Mouse (Mus musculus) thymus, postnatal 4 days (tissue): Measurements from ENCODE around the gene Atp5b.
"Not testable (repeated sequence)": the region's sequence is repeated elsewhere in the genome, so short reads cannot be mapped to it uniquely, and the experiment has no call there.

Experiments
- DNase-seq: peaks from one replicate; pipeline ENCODE4 v3.0.0; 2021

Atp5b gene

DNA sequence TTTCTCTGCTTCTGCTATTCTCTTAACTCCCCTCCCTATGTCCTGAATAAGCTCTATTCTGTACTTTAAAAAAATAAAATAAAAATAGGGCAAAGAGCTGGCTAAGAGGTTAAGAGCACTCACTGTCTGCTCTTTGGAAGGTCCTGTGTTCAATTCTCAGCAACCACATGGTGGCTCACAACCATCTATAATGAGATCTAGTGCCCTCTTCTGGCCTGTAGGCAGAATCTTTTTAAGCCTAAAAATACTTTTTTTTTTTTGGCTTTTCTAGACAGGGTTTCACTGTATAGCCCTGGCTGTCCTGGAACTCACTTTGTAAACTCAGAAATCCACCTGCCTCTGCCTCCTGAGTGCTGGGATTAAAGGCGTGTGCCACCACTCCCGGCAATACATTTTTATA is 12.6 kb upstream of the Atp5b start:
- DNase-seq: not testable (repeated sequence)

DNA sequence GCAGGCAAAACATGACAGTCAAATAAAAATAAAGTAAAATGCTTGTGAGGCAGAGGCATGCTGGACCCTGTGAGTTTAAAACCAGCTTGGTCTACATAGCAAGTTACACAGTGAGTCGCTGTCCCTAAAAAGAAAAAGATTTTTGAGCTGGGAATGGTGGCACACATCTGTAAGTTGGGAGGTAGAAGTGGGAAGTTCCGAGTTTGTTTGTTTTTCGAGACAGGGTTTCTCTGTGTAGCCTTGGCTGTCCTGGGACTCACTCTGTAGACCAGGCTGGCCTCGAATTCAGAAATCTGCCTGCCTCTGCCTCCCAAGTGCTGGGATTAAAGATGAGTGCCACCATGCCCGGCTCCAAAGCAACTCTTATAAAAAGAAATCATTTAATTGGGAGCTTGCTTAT is 4.8 kb upstream of the Atp5b start:
- not testable (repeated sequence) for DNase-seq

DNA sequence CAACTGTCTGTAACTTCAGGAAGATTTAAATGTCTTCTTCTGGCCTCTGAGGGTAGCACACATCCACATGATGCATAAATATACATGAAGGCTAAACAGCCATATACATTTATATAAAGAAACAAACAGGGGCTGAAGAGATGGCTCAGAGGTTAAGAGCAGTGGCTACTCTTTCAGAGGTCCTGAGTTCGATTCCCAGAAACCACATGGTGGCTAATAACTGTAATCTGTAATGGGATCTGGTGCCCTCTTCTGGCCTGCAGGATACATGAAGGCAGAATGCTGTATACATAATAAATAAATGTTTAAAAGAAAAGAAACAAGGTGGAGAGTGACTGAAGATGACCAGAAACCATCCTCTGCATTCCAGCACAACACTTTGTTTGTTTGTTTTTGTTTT is 2.6 kb upstream of the Atp5b start:
- no peak for DNase-seq

DNA sequence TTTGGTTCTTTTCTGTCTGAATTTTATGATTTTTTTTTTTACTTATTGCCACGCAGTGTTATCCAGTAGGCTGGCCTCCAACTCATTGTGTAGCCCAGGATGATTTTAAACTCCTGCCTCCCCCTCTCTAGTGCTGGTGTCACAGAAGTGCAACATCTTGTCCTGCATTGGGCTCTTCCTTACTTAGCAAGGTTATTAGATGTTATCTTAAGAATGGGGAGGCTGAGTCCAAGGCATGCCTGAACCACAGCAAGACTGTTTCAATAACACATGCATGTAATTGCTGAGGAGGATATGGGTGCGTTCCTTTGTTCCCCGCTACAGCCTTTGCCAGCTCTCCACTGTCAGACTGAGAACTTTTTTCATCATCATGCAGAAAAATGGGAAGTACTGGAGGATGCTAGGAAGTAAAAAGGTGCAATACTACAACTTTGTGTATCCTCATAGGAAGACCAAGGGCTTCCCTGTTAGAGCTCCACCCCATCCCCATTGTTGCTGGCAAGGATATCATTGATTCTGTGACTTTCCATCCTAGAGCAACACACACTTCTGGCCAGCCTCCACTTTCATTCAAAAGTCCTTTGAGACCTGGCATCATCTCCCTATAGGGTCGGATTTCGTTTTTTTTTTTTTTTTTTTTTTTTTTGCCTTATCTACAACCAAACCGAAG is 1.1 kb upstream of the Atp5b start:
- no peak for DNase-seq

DNA sequence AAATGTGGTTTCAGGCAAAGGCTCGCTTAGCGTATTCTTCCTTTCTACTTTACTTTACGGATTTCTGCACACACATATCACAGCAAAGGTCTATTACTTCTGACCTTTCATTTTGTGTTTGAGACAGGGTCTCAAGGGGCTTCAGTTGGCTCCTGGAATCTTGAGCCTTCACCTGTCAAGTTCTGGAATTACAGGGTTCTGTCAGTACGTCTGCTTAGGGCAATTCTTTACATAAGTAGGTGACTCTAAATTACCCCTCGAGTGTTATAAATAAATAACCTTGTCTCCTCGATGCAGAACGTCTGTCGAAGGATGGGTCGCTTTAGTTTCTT is 630 bp upstream of the Atp5b start:
- no peak for DNase-seq

DNA sequence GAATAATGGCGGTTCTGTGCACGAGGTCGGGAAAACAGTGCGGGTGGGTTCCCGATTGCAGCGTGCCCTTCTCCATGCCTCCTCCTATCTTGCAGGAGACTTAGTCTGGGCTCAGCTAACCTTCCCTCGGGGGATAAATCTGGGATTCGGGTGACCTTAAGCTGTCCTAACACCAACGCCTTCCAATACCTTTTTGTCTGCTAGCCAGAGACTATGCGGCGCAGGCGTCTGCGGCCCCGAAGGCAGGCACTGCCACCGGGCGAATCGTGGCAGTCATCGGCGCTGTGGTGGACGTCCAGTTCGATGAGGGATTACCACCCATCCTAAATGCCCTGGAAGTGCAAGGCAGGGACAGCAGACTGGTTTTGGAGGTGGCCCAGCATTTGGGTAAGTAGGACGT is 615 bp downstream of the Atp5b start:
- peak; percentile 54 for DNase-seq

DNA sequence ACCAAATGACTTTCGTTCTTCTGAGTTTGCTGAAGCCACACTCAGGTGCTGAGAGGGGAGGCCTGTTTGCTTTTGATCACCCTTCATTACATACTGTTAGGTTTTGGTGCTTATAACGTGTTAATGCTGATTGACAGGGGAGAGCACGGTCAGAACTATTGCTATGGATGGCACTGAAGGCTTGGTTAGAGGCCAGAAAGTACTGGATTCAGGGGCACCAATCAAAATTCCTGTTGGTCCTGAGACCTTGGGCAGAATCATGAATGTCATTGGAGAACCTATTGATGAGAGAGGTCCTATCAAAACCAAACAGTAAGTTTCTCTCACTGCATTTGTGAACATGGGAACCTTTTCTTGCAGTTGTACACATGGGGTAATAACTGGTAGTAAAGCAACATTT is 1.1 kb downstream of the Atp5b start:
- no peak for DNase-seq

DNA sequence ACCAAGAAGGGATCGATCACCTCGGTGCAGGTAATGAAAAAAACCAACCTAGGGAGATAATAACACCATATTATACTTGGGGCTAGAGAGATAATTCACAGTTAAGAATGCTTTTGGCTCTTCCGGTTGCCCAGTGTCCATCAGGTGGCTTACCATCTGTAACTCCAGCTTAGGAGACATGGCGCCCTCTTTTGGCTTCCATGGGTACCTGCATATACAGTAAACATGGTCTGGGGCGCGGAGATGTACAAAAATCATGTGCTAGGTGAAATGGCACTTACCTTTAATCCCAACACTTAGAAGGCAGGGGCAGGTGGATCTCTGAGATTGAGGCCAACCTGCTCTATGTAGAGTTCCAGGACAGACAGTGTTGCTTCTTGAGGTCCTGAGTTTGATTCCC is 3.3 kb downstream of the Atp5b start:
- peak; percentile 62 for DNase-seq

DNA sequence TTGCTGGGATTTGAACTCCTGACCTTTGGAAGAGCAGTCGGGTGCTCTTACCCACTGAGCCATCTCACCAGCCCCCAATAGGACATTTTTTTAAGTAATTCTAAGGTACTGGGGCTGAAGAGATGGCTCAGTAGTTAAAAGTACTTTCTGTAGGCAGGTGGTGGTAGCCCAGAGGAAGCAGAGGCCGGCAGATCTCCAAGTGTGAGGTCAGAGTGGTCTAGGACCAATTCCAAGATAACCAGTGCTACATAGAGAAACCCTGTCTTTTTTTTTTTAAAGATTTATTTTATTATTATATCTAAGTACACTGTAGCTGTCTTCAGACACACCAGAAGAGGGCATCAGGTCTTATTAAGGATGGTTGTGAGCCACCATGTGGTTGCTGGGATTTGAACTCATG is 4.1 kb downstream of the Atp5b start:
- not testable (repeated sequence) for DNase-seq

DNA sequence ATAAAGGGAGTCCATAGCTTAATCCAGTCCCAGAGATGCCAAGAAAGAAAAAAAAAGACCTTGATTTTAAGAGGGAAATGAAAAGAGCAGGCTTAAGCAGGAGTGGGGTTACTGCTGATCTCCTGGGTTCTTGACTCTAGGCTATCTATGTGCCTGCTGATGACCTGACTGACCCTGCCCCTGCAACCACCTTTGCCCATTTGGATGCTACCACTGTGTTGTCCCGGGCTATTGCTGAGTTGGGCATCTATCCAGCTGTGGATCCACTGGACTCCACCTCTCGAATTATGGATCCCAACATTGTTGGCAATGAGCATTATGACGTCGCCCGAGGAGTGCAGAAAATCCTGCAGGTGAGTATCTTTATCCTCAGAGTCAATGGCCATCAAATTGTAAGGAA is 5.1 kb downstream of the Atp5b start:
- DNase-seq: no peak

DNA sequence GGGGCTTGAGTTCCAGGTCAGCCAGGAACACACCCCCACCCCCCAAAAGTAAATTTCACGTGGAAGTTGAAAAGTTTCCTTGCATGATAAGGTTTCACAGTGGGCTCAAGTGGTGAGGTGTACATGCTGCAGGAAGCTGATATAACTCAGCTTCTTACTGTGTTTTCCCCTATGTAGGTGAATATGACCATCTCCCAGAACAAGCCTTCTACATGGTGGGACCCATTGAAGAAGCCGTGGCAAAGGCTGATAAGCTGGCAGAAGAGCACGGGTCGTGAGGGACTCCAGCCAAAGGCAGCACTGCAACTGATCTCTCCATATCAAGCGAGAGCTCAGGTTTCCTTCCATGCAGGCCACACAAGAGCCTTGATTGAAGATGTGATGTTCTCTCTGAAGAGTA is 6.8 kb downstream of the Atp5b start:
- no peak for DNase-seq

DNA sequence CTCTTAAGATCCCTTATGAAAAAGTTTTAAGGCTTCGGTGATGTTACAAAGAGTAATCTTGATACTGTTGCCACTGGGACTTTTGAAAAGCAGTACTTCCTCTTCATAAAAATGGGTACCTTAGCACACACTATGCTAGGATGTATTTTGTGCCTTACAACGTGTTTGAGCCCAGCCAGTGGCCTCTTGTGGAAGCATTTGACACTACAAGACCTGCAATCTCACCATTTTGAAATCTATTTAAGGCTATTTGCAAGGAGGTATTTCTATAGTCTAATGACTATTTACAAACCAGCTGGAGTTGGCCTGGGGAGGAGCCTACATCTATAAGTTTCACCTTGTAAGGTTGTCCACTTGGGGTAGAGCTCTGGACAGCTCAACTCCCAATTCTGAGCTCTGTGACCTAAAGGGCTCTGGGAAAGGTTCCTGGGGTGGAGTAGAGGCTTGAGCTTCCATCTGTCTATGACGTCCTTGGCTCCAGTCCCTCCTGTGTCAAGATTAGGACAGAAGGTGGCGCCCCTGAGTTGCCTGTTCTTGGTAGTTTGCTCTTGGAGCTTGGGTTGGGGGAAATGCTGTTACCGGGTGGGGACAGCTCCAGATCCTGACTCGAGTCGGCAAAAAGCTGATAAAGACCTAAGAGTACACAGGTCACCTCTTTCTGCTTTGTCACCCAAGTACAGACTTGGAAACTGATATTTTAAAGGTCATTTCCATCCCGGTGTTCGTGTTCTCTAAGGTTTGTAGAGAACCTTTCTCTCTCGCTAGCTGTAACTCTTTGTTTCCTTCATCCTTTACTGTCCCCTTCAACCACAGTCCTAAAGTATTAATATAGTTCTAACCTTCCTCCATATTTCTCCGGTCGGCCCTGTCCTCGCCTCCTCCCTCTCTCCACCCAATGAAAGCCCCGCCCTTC is 7.8 kb downstream of the Atp5b start:
- peak; percentile 94 for DNase-seq

DNA sequence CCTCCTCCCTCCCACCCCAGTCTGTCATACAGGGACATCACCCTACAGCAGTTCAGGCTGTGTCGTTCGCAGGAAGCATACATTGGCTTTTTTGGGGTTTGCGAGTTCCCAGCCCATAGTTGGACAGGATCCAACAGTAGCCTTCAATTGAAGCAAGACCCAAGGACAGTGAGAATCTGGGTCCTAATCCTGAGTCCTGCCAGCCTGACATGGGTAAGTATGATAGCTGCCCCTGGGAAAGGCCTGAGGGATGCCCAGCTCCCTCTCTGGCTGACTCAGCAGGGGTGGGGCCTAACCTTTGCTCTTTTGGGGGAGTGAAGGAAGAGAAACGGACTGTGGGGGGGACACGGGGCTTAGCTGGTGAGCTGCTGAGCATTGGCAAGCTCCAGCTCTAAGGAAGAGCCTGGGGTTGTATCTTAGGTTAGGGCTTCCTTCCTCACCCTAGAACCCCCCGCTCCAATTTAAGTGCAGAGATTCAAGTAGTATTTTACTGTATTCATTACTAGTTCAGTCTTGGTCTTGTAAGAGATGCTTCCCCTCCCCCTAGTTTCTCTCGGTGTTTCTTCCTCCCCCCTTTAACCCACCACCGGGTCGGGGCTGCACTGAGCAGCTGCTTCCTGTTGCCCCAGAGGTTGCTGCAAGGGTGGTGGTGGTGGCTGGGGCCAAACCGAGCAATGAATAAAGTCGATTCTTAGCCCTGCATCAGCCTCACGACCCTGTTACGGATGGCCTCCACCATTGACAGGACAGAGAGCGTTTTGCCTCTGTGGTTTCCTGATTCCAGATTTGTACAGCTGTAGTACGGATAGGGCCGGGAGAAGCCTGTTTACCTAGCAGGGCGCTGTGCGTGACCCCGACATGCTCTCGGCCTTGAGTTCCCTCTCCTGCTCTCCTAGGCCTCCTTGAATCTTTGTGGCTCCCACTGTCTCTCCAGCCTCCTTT is 8.8 kb downstream of the Atp5b start, which contains the start of gene Baz2a:
Gene Baz2a, plus strand, starts transcription at position 14 of the 942 bp plus-strand sequence.
- peak; percentile 84 for DNase-seq

DNA sequence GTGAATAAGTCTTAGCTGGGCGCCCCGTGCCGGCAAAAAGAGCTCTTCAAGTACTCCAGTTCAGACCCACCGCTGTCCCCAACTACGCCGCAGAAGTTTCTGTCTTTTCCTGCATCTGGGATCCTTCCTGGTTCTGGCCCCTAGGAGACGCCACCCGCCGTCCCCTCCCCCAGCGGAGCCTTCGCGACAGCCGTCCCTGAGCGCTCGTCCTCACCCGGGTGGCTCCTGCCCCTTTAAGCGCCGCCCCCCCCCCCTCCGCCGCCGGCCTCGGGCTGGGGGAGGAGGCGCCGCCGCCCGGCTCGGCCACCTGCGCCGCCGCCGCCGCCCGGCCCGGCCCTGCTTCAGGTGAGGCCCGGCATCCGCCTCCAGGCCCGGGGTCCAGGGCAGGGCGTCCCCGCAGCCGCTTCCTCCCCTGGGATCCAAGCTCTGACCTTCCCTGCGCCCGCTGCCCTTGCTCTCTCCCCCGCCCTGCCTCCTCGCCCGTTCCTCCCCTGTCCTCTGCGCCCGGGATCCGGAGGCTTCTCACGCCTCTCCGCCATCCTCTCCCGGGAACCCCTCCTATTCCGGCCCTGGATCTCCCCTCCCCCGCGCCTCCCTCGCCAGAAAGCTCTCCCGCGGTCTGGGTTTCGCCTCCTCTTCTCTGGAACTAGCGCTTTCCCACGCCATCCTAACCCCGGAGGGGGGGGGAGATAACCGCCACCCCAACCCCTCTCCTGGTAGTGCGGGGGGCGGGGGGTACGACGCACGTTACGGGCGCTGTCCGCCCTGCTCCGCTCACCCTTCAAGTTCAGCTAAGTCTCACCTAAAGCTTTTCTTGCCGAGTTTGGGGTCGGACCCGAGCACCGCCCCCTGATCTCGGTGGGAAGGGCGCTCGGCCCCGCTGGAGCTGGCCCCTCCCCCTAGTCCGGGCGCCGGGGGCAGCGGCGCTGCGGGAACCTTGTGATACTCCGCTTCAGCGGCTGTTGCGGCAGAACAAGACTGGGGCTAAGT is 9.7 kb downstream of the Atp5b start:
- DNase-seq: peak; percentile 85

DNA sequence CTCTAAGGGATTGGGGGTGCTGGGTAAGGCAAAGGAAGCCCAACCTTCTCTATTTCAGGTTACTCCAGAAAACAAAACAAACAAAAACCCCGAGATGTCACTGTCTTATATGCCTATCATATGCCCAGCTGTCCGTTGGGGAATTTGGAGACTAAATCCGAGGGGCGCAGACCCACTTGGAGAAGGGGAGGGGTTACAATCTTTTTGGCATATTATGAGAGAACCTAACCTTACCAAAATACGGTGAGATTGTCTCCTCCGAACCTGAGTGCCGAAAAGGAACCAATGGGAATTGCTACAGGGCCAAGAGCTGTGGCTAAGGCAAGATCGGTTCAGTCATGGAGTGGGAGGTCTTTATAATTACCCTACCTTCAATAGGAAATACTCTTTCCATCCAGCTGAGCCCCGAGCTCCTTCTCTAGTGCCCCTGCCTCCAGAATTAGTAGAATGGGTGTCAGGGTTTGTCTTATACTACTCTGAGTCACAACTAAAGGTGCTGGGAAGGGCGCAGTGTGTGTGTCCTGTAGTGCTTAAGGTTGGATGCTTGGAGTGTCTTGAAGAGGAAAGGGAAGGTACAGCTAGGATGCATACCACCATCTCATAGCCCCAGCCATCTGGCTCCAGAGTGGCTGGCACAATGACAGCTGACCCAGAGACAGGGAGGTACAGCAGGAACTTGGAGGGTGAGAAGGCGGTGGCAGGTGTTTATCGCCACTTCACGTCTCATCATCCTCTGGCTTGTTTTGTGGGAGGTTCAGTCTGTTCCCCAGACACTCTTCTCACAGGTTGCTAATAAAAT is 10.6 kb downstream of the Atp5b start:
- peak; percentile 53 for DNase-seq

DNA sequence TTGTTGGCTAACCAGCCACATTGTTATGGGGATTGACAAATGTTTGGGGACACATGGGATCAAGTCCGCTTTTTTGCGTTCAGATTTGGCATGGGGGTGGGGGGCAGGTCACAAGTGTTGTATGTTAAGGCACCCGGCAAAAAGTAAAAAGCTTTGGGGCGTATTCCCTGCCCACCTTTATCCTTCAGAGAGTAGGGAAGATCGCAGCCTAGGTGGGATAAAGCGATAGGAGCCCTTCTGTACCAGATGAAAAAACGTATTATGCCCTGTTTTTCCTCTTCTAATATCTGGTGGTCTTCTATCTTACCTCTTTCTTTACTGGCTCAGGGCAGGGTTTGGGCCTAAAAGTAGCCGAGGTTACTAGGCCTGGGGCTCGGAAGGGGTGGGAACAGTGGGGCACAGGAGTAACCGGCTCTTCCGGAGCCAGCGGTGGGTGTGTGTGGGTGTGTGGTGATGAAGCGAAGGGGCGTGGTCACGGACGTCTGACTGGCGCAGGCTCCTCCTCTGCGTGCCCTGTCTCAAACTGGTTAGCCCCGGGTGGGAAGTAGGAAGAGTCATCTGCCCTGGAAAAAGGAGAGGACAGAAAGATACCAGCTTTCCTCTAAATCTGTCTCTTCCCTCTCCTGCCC is 11.4 kb downstream of the Atp5b start:
- DNase-seq: peak; percentile 97

DNA sequence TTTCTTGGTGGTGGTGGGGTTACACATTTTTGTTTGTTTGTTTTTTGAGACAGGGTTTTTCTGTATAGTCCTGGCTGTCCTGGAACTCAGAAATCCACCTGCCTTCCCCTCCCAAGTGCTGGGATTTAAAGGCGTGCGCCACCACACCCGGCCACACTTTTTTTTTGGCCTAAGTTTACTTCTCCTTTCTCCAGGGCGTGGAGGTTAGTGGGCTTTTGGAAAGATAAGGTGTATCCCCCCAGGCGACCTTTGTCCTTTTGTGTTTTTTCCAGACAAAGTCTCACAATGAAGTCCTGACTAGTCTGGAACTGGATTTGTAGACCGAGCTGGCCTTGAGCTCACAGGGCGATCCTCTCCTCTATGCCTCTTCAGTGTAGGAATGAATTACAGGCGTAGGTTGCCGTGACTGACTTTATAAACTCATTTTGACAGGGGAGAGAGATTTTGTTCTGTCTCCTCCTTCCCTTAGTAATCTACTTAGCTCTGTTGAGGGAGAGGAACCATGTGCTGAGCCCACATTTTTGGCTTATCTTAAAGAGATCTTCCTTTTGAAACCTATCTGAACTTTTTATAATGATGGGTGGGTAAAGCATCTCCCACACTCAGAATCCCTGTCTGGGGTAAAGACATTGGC is 12.0 kb downstream of the Atp5b start:
- DNase-seq: no peak

DNA sequence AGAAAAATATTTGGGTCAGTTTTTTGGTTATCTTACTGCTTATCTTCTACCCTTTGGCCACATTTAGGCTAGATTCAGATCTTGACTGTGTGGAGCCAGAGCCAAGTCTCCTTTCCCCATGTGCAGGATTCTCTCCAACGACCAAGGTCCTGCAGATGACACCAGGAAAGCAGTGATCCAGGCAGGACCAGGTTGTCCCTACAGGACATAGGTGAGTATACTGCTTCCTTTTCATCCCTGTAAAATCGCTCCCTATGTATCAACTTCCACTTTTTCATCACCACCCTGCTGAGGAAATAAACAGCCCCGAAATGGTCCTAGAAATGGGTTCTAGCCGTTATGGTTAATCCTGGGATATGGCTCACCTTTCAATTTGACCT is 13.2 kb downstream of the Atp5b start:
- DNase-seq: no peak

DNA sequence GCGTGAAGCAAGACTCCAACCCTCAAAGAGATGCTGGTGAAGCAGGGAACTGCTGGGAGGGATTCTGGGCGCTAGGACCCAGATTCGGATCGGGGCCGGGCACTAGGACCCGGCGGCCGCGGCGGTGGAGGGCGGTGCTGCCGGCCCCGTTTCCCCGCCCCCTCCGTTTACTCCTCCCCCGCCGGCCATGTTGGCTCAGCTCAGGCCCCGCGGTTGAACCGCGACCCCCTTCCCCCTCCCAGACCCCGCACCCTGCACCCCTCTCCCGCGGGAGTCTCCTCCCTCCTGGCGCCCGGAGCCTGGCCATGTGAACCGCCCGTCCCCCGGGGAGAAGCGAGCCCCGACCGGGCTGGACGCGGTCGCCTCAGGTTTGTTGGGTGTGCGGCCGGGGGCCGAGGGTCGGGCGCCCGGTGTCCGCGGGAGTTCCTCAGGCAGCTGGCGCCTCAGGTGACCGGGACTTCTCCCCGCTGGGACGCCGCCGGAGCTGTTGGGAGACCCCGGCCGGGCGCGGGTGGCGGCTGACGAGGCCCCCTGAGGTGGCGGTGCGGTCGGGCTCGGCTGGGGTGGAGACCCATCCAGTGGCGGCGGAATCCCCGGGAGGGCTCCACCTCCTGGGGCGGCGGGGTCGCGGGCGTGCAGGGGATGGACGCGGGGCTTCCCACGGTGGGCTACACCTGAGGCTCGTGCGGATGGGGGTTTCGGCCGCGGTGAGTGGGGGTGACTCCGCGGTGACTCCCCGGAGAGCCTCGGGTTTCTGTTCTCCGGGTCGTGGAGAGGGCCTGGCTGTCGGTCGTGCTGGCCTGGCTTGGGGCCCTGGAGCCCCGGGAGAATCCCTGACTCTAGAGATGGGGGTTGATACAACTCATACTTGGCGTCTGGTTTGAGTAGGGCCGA is 13.9 kb downstream of the Atp5b start:
- DNase-seq: peak; percentile 94
